Mouse (Mus musculus) kidney, postnatal 14 days (tissue): ENCODE data around the gene Gm10670.
"Not testable (repeated sequence)": the region's sequence is repeated elsewhere in the genome, so short reads cannot be mapped to it uniquely, and the experiment has no call there.

Source experiments
- DNase-seq: peaks from one replicate; pipeline ENCODE4 v3.0.0; 2022; ENCODE audit warnings: mixed read lengths

The Gm10670 gene

GRCm38 (mm10) chr7:20474825-20475224 lies at the start of gene Gm10670:
Gene Gm10670, minus strand, starts transcription at chr7:20474925.
- DNase-seq = not testable (repeated sequence)

DNA sequence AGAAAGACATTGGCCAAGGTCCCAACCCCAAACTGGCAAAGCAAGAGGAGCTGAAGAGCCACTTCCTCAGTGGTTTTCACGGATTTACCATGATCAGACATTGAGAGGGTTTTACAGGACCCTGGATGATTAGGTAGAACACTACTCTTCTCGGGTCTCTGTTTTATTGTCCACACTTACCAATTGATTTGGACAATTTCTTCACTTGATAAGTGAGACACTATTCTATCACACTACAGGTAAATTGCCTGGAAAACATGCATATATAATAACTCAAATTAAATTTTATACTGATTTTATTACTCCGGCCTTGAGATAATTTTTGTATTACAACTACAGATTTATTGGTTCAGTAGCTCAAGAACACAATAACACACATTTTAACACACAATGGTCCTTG lies 35.7 kb upstream of the Gm10670 start, which contains the start of gene Vmn1r103:
Gene Vmn1r103 (minus strand): TSS at position 101 of the 400 bp plus-strand sequence.
- DNase-seq = not testable (repeated sequence)

GRCm38 (mm10) chr7:20442493-20442892 lies 32.2 kb downstream of the Gm10670 start, which contains the start of gene Vmn1r101:
Gene Vmn1r101, minus strand, starts transcription at chr7:20442593.
- not testable (repeated sequence) for DNase-seq
